Mouse (Mus musculus) heart, embryonic 15.5 days (tissue): ENCODE data around the gene Stn1. TPM values are rescaled to one million over a fixed set of nuclear protein-coding genes. Genes with fewer than 3 reads are reported as not detected.

Source experiments
- ATAC-seq: fragments of 200-750 bp; cut with Nextera tagmentation; replicated peaks from 2 replicates; pipeline ENCODE4 v1.8.0; 2017; ENCODE audit warnings: low read depth, moderate TSS enrichment; ENCODE audit not compliant: insufficient number of reproducible peaks, insufficient read depth, low FRiP score
- H3K27ac ChIP-seq: fragments of 300-500 bp; sonication (generic); 2 replicates; pipeline ENCODE4 v1.5.1; 2015; ENCODE audit warnings: mild to moderate bottlenecking, inconsistent platforms
- H3K27me3 ChIP-seq: fragments of 300-500 bp; sonication (generic); 2 replicates; pipeline ENCODE4 v1.6.1; 2015; ENCODE audit warnings: inconsistent platforms
- H3K36me3 ChIP-seq: fragments of 300-500 bp; sonication (generic); 2 replicates; pipeline ENCODE4 v1.6.1; 2015; ENCODE audit warnings: mild to moderate bottlenecking, inconsistent platforms
- H3K4me1 ChIP-seq: fragments of 300-500 bp; sonication (generic); replicated peaks from 2 replicates; pipeline ENCODE4 v1.6.1; 2015; ENCODE audit warnings: inconsistent platforms
- H3K4me2 ChIP-seq: fragments of 300-500 bp; sonication (generic); 2 replicates; pipeline ENCODE4 v1.6.1; 2015; ENCODE audit warnings: inconsistent platforms, mild to moderate bottlenecking, moderate library complexity
- H3K4me3 ChIP-seq: fragments of 300-500 bp; sonication (generic); 2 replicates; pipeline ENCODE4 v1.5.1; 2015; ENCODE audit warnings: mild to moderate bottlenecking, inconsistent platforms
- H3K9ac ChIP-seq: fragments of 300-500 bp; sonication (generic); 2 replicates; pipeline ENCODE4 v1.6.1; 2015; ENCODE audit warnings: mild to moderate bottlenecking, inconsistent platforms
- H3K9me3 ChIP-seq: fragments of 300-500 bp; sonication (generic); replicated peaks from 2 replicates; pipeline ENCODE4 v1.6.1; 2016; ENCODE audit warnings: inconsistent platforms
- WGBS: fragments of 180-500 bp; shearing (Covaris S2); methylation state at CpG from one replicate; pipeline ENCODE4 v1.1.7; 2015; ENCODE audit warnings: mixed read lengths; 5-methylcytosine and 5-hydroxymethylcytosine counted together
- polyA plus RNA-seq: library from polyadenylated mRNA; unstranded; fragments of >200 nt; fragmentation: Nextera tagmentation; extraction: Ambion mirVana; gene quantifications from 2 replicates; pipeline ENCODE4 v1.2.1, GENCODE M21; 2015

Gene Stn1
- polyA plus RNA-seq, 1 experiment from 2014 or later = 29.0 TPM

DNA sequence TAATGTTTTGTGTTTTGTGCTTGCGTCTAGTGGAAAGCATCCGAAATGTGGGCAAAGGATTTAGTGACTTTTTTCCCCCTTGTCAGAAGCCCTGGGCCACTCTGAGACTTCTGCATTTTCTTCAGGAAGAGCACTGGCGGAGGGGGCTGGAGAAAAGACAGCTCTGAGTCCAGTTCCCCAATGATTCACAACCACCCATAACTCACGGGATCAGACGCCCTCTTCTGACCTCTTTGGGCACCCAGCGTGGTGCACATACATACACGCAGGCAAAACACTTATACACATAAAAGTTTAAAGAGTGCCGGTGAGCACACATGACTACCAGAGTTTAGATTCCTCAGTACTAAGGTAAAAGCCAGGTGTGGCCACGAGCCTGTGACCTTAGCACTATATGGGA is 71.8 kb downstream of the Stn1 start:
- Histone ChIP-seq H3K4me3 (no peak overlapping the region), H3K36me3 (peaks cover 5% of the 10 kb centered on the region; the same call in 1 of the 2 replicates), H3K9me3 (no peaks in the 10 kb centered on the region), H3K4me1 (peaks cover 43% of the 10 kb centered on the region), H3K4me2 (no peak overlapping the region), H3K27ac (no peak overlapping the region), H3K9ac (no peak overlapping the region), H3K27me3 (no peaks in the 10 kb centered on the region)
- 72% methylated on average over 9 of the region's 9 CpGs for WGBS
- no peak for ATAC-seq

DNA sequence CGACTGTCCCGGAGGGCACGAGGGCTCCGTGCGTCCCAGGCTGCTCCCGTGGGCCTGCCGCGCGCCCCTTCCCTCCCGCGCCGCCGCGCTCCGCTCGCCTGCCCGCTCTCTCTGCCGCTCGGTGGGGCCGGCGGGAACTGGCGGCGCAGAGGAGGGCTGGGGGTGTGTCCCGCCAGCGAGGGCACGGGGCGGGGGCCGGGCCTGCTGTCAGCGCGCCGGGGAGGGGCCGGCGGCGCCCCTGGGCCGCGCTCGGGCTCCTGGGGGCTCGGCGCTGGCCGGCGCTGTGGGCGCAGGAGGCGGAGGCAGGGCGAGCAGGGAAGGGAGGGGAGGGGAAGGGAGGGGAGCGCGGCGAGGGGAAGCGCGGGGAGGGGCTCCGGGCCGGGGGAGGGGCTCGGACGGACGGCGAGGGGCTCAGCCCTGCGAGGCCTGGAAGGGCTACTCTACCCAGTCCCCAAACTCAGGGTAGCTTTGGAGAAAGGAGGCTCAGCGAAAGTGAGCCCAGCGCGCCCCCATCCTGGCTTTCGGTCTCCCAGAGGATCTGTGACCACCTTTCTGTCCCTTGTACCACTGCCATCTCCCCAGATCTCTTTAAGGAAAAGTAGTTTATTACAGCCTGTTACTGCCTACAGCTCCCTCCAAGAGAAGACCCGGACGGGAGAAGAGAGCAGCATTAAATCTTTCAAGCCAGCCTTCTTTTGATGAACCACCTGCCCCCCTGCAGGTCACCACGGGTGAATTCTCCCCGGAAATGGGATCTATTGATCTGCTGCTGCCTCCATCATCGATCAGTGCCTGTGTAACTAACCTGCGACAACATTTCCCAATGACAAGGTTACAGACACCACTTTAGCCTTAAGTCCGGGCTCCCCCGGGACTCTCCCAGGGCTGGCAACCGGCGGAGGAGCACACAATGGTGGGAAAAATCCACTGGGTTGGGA is 72.7 kb downstream of the Stn1 start, which contains the start of gene Sh3pxd2a:
TSS of gene Sh3pxd2a (minus strand) at position 98 of the 938 bp plus-strand sequence.
- peaks cover 52% of the 10 kb centered on the region for H3K4me1 ChIP-seq
- WGBS = 2% methylated on average over 55 of the region's 70 CpGs
- H3K4me3 ChIP-seq = peak within 1 kb of the TSS; percentile 75
- no peaks in the 10 kb centered on the region for H3K27me3 ChIP-seq
- H3K36me3 ChIP-seq = peaks cover 5% of the 10 kb centered on the region; the same call in 1 of the 2 replicates
- peak within 1 kb of the TSS; percentile 84 for H3K9ac ChIP-seq
- no peaks in the 10 kb centered on the region for H3K9me3 ChIP-seq
- H3K4me2 ChIP-seq = peak within 1 kb of the TSS; percentile 73
- ATAC-seq = peak; percentile 93
- H3K27ac ChIP-seq = peak within 1 kb of the TSS; percentile 93

DNA sequence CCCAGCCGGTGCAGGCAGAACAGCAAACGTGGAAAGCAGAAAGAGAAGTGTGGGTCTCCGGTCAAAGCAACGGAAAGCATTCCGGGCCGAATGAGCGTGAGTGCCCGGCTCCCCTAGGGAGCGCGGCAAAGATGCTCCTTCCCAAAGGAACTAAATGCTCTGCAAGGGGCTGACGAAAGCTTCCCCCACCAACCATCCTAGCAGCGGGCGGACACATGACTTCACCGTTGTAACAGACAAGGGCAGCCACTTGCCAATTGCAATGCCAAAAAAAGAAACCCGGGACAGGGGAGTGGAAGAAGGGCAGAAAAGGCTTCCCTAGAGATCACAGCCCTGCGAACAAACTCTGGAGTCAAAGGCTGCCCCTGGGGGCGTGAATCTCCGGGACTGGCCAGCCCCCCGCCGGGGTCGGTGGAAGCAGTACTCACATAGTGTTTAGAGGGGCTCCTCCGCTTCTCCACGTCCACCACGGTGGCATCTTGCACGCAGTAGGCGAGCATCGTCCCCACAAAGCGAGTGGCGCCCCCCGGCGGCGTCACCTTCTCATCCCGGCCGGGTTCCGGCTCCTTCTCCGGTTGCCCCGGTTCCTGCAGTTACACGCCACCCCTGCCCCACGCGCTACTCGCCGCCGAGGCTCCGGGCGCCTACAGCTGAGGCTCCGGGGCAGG is 73.5 kb downstream of the Stn1 start:
- H3K9ac ChIP-seq = peak overlapping the region; percentile 84
- peak; percentile 58 for ATAC-seq
- H3K36me3 ChIP-seq = peaks cover 5% of the 10 kb centered on the region; the same call in 1 of the 2 replicates
- H3K4me1 ChIP-seq = peaks cover 54% of the 10 kb centered on the region
- peak overlapping the region; percentile 93 for H3K27ac ChIP-seq
- no peaks in the 10 kb centered on the region for H3K9me3 ChIP-seq
- H3K4me2 ChIP-seq = peak overlapping the region; percentile 73
- peak overlapping the region; percentile 75 for H3K4me3 ChIP-seq
- under 1% methylated on average over 46 of the region's 46 CpGs for WGBS
- H3K27me3 ChIP-seq = no peaks in the 10 kb centered on the region

DNA sequence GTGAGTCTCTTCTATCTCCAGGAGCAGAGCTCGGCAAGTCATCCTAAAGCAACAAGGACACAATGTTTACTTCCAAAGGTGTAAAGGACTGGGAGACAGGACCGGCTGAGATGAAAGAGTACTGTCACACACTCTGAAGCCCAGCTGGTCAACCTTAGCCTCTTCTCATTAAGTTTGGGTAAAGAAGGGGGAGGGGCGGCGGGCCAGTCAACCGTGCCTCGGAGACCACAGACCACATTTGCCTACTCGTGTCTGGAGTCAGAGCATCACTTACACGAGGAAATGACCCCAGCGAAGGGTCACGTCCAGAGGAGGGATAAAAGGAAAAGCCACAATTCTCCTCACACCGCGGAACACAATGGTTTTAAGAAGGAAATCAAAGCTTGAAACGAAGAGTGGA is 74.1 kb downstream of the Stn1 start:
- H3K9ac ChIP-seq = peak overlapping the region; percentile 84
- H3K4me2 ChIP-seq = peak overlapping the region; percentile 73
- H3K36me3 ChIP-seq = peaks cover 5% of the 10 kb centered on the region; the same call in 1 of the 2 replicates
- peak overlapping the region; percentile 75 for H3K4me3 ChIP-seq
- H3K27ac ChIP-seq = peak overlapping the region; percentile 93
- WGBS = under 1% methylated on average over 13 of the region's 13 CpGs
- no peaks in the 10 kb centered on the region for H3K27me3 ChIP-seq
- peaks cover 56% of the 10 kb centered on the region for H3K4me1 ChIP-seq
- H3K9me3 ChIP-seq = no peaks in the 10 kb centered on the region
- ATAC-seq = no peak

DNA sequence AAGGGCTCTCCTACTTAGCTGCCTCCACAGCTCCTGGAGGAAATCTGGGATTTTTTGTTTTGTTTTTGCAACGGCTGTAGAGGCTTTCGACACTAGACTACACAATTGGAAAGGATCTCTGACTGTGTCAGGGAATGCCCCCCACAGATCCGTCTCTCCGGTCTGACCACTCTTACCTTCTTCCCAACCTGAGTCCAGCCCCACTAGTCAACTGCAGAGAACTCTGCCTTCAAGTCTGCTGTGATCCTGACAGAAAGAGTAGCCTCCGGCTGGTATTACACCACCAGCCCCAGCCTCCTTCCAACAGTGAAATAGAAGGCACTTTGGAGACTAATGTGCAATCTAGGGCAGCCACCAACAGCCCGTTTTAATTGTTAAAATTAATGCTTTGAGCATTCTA is 74.6 kb downstream of the Stn1 start:
- H3K36me3 ChIP-seq = peaks cover 5% of the 10 kb centered on the region; the same call in 1 of the 2 replicates
- 31% methylated on average over 6 of the region's 6 CpGs for WGBS
- H3K4me3 ChIP-seq = peak overlapping the region; percentile 75
- H3K27me3 ChIP-seq = no peaks in the 10 kb centered on the region
- peaks cover 59% of the 10 kb centered on the region for H3K4me1 ChIP-seq
- no peak for ATAC-seq
- no peaks in the 10 kb centered on the region for H3K9me3 ChIP-seq
- H3K27ac ChIP-seq = peak overlapping the region; percentile 93
- peak overlapping the region; percentile 73 for H3K4me2 ChIP-seq
- H3K9ac ChIP-seq = peak overlapping the region; percentile 84

DNA sequence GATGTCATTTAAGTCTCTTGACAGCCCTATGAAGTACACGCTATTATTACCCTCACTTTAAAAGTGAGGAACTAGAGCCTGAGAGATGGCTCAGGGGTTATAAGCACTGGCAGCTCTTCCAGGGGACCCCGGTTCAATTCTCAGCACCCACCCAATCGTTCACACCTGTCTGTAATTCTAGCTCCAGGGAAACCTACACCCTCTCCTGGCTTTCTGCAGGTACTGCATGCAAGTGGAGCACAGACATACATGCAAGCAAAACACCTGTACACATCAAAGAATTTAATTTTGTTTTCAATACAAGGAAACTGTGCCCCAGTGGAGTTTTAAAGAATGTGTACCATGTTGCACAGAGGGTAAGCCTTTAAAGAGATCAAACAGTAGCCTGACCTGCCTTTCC is 75.5 kb downstream of the Stn1 start:
- H3K27ac ChIP-seq = no peak overlapping the region
- H3K9me3 ChIP-seq = no peaks in the 10 kb centered on the region
- WGBS = 93% methylated on average over 3 of the region's 3 CpGs
- peaks cover 5% of the 10 kb centered on the region; the same call in 1 of the 2 replicates for H3K36me3 ChIP-seq
- H3K9ac ChIP-seq = no peak overlapping the region
- H3K27me3 ChIP-seq = no peaks in the 10 kb centered on the region
- H3K4me3 ChIP-seq = peak overlapping the region; percentile 75
- H3K4me1 ChIP-seq = peaks cover 67% of the 10 kb centered on the region
- ATAC-seq = no peak
- H3K4me2 ChIP-seq = peak overlapping the region; percentile 73; the same call in 1 of the 2 replicates

DNA sequence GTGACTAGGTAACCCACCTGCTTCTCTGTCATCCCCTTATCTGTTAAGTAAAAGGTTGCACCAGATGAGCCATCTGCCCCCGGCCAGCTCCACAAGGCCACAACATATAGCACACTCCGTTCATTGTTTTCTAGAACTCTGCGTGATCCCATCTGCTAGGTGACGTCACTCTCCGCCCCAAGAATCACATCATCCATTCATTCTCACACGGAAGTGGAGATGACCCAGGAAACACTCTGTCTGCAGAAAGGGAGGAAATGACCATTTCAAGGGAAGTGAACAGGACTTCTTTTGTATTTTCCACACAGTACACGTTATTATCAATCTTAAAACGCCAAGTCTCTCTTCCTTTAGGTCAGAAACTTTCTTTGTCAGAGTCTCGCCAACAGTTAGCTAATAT is 75.9 kb downstream of the Stn1 start:
- 58% methylated on average over 9 of the region's 9 CpGs for WGBS
- no peaks in the 10 kb centered on the region for H3K9me3 ChIP-seq
- ATAC-seq = no peak
- H3K27ac ChIP-seq = no peak overlapping the region
- 0 out of 2 replicates have a peak overlapping the region, but pooled peaks have one; percentile 73 for H3K4me2 ChIP-seq
- H3K36me3 ChIP-seq = peaks cover 5% of the 10 kb centered on the region; the same call in 1 of the 2 replicates
- H3K27me3 ChIP-seq = no peaks in the 10 kb centered on the region
- peaks cover 70% of the 10 kb centered on the region for H3K4me1 ChIP-seq
- H3K4me3 ChIP-seq = no peak overlapping the region
- no peak overlapping the region for H3K9ac ChIP-seq

DNA sequence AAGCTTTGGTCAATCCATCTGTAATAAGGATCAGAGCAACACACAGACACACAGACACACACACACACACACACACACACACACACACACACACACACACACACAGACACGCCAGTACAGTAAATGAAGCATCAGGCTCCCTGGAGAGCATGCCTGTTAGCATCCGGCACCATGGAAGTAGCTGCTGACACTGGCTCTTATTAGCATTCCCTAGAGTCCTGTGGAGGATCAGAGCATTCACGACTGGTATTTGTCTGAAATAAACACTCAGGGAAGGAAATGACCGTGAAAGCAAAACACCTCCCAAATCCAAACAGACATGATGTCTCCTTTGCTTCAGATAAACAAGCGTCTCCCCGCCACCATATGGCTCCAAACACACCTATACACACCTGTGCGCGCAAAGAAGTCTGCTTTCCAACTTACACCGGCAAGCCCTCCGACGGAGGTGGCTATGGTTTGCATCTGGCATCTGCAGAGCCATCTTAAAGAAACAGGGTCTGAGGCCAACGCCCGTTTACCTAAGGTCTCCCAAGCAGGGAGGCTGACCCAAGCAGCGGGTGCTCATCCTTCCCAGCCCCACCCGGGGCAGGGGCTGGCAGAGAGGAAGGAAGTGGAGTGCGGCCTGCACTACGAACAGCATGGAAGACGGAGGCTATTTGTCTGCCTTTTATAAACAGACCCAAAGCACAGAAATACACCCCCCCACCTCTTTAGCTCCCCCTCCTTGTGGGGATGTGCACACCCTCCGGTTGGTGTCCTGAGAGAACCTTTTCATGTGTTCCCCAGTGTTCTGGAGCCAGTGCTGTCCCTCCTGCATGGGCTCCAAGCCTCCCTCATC is 77.0 kb downstream of the Stn1 start:
- no peak for ATAC-seq
- Histone ChIP-seq H3K9ac (no peak overlapping the region), H3K4me3 (no peak overlapping the region), H3K36me3 (peaks cover 5% of the 10 kb centered on the region; the same call in 1 of the 2 replicates), H3K9me3 (no peaks in the 10 kb centered on the region), H3K27ac (peak overlapping the region; percentile 4; the same call in 1 of the 2 replicates), H3K27me3 (no peaks in the 10 kb centered on the region), H3K4me1 (peaks cover 81% of the 10 kb centered on the region), H3K4me2 (peak overlapping the region; percentile 5; the same call in 1 of the 2 replicates)
- 55% methylated on average over 19 of the region's 19 CpGs for WGBS

DNA sequence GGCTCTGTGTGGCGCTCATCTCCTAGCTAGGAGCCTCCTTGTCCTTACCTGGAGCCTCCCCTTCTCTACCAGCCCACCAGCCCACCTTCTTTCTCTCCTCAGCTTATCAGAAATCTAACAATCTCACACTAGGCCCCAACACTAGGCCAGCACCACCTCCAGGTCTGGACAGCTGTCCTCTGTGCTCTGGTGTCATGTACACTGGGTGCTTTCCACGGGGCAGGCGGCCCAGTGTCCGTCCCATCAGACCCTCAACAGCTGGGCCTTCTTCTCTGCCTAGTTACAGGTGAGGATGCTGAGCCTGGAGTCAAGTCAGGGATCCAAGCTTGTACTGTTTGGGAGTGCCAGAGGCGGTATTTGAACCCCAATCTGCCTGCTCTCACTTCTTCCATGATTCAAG is 78.1 kb downstream of the Stn1 start:
- Histone ChIP-seq H3K4me3 (no peak overlapping the region), H3K27ac (peak overlapping the region; percentile 55), H3K4me2 (no peak overlapping the region), H3K9ac (no peak overlapping the region), H3K27me3 (no peaks in the 10 kb centered on the region), H3K9me3 (no peaks in the 10 kb centered on the region), H3K36me3 (peaks cover 5% of the 10 kb centered on the region; the same call in 1 of the 2 replicates), H3K4me1 (peaks cover 86% of the 10 kb centered on the region)
- ATAC-seq = no peak
- 88% methylated on average over 5 of the region's 5 CpGs for WGBS

DNA sequence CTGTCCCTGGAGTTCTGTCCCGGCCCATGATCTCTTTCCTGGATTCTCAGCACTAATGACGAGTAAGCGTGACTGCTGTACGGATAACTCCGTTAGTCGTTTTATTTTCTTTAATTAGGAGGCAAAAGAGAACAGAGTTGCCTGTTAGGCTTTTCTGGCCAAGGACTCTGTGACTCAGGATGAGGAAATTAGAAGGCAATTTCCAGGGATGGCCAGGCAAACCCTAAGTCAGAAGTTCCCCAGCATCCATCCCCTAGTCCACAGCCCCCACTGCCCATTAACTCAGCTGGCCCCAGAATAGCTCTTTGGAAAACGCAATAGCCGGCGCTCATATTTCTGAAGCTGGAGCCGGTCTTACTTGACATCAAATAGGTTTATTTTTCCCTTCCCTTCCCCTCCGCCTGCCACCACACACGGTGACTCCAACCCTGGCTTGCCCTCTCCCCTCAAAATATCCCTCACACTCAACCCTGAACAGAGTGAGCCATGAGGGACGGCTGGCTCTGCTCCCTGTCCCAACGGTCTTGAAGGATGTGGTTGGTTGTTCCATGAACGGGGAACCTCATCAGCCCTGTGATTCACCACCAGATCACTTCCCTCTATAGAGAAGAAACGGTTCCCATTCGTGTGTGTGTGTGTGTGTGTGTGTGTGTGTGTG is 78.7 kb downstream of the Stn1 start:
- Histone ChIP-seq H3K9ac (no peak overlapping the region), H3K36me3 (peaks cover 5% of the 10 kb centered on the region; the same call in 1 of the 2 replicates), H3K4me3 (no peak overlapping the region), H3K4me1 (peaks cover 91% of the 10 kb centered on the region), H3K27ac (peak overlapping the region; percentile 55), H3K9me3 (no peaks in the 10 kb centered on the region), H3K27me3 (no peaks in the 10 kb centered on the region), H3K4me2 (peak overlapping the region; percentile 19)
- WGBS = 47% methylated on average over 17 of the region's 17 CpGs
- no peak for ATAC-seq
